Mouse (Mus musculus) megakaryocyte progenitor cell, adult 5-6 weeks (primary cell): ENCODE data around the gene Anks4b. TPM values are rescaled to one million over a fixed set of nuclear protein-coding genes. Genes with fewer than 3 reads are reported as not detected.

ENCODE experiments used
- ATAC-seq: replicated peaks from 2 replicates; pipeline ENCODE4 v1.8.0; 2016; ENCODE audit warnings: mild to moderate bottlenecking, moderate TSS enrichment, inconsistent platforms; ENCODE audit not compliant: poor library complexity
- total RNA-seq, 2 experiments: library from RNA; stranded (forward) in 1 of 2; stranded (reverse) in 1 of 2; fragments of 157-497, 149-512 nt in 1 of 2; fragments of 200-1000 nt in 1 of 2; gene quantifications; 2 replicates each; pipeline versions ENCODE4 v1.2.3 to v1.2.4; 2015 to 2017

The Anks4b gene
- total RNA-seq (2015), result not detected in 2 replicates
- total RNA-seq (2017), result not detected in 2 replicates

- no peak for ATAC-seq
Measured at GRCm38 (mm10) chr7:120173603-120174244, at the start of gene Anks4b. Gene Anks4b, plus strand, starts transcription at chr7:120173858.

GRCm38 (mm10) chr7:120124844-120125243 lies 48.8 kb upstream of the Anks4b start:
- ATAC-seq, result peak; percentile 89

GRCm38 (mm10) chr7:120126976-120127685 lies 46.5 kb upstream of the Anks4b start:
- ATAC-seq, result no peak

GRCm38 (mm10) chr7:120127686-120128059 lies 46.0 kb upstream of the Anks4b start:
- no peak for ATAC-seq

- ATAC-seq, result no peak
Measured at GRCm38 (mm10) chr7:120128951-120129350, 44.7 kb upstream of the Anks4b start.

- no peak for ATAC-seq
Measured at GRCm38 (mm10) chr7:120142743-120143142, 30.9 kb upstream of the Anks4b start.

GRCm38 (mm10) chr7:120145191-120145590 lies 28.5 kb upstream of the Anks4b start, which contains the start of gene Zp2:
Gene Zp2, minus strand, starts transcription at chr7:120145291.
- ATAC-seq, result no peak

GRCm38 (mm10) chr7:120150257-120150656 lies 23.4 kb upstream of the Anks4b start:
- ATAC-seq, result peak; percentile 23; the same call in 1 of the 2 replicates

GRCm38 (mm10) chr7:120150898-120151297 lies 22.8 kb upstream of the Anks4b start:
- no peak for ATAC-seq

GRCm38 (mm10) chr7:120156841-120157409 lies 16.7 kb upstream of the Anks4b start:
- no peak for ATAC-seq

GRCm38 (mm10) chr7:120157575-120158061 lies 16.0 kb upstream of the Anks4b start:
- ATAC-seq, result no peak

- no peak for ATAC-seq
Measured at GRCm38 (mm10) chr7:120158121-120158613, 15.5 kb upstream of the Anks4b start.

- ATAC-seq, result no peak
Measured at GRCm38 (mm10) chr7:120163581-120164251, 9.9 kb upstream of the Anks4b start.

- no peak for ATAC-seq
Measured at GRCm38 (mm10) chr7:120172188-120172700, 1.4 kb upstream of the Anks4b start.

GRCm38 (mm10) chr7:120174723-120175504 lies 1.3 kb downstream of the Anks4b start:
- no peak for ATAC-seq

- ATAC-seq, result no peak
Measured at GRCm38 (mm10) chr7:120177611-120178010, 4.0 kb downstream of the Anks4b start.

GRCm38 (mm10) chr7:120178935-120179334 lies 5.3 kb downstream of the Anks4b start:
- ATAC-seq, result no peak

- no peak for ATAC-seq
Measured at GRCm38 (mm10) chr7:120180547-120180946, 6.9 kb downstream of the Anks4b start.

- ATAC-seq, result no peak
Measured at GRCm38 (mm10) chr7:120181401-120182230, 8.0 kb downstream of the Anks4b start.
